Mouse (Mus musculus) WW6 (cell line): ENCODE measurements around the gene Thy1.

ENCODE experiments used
- DNase-seq: peaks from one replicate; pipeline ENCODE4 v3.0.0-alpha.2; 2013; ENCODE audit warnings: low read depth, low spot score

Gene Thy1

DNA sequence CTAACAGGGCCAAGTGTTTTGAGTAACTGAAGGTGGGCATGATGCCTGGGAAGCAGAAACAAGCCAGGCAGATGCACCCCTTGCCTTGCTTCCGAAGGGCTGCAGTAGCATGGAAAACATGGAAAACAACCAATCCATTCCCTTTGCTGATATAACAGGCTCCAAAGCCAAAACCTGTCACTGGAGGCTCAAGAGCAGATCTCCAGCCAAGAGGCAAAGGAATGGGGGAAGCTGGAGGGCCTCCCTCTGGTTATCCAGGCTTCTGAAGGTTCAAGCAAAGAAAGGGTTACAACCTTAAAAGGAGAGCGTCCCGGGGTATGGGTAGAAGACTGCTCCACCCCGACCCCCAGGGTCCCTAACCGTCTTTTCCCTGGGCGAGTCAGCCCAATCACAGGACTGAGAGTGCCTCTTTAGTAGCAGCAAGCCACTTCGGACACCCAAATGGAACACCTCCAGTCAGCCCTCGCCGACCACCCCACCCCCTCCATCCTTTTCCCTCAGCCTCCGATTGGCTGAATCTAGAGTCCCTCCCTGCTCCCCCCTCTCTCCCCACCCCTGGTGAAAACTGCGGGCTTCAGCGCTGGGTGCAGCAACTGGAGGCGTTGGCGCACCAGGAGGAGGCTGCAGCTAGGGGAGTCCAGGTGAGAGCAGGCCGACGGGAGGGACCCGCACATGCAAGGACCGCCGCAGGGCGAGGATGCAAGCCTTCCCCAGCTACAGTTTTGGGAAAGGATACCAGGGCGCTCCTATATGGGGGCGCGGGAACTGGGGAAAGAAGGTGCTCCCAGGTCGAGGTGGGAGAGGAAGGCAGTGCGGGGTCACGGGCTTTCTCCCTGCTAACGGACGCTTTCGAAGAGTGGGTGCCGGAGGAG is at the start of gene Thy1:
TSS of gene Thy1 (plus strand) at position 549 of the 872 bp plus-strand sequence.
- DNase-seq = no peak

DNA sequence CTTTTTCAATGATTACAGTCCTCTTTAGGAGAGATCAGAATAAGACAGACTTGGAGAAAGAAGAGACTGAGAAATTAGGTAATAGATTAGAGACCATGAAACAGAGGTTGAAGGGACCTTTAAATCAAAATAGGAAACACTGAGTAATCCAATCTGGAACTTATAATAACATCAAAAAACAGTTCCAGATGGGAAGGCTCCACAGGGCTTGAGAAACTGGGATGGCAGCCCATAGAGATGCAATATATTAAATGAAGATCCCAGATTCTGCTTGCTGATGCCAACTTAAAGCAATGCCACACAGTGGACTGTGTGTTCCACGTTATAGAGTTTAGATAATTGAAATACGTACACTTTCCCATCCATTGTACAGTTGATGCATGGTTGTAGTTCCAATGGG is 45.5 kb upstream of the Thy1 start:
- no peak for DNase-seq

DNA sequence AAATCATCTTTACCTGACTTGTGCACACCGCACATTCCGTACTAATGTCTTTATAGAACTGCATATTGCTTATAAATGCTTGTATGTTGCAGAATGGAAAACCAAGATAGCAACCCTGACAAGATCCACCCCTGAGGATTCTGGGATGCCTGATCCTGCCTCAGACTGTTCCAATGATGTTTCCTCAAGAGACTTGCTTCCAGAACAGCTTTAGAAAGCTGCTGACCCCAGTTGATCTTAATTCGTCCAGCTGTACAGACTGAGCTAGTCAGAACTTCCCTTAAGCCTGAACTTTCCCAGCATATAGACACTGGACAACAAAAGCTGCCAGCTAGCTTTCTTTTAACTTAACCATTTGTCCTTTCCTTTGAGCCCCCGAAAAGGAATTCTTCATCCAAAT is 44.3 kb upstream of the Thy1 start:
- no peak for DNase-seq

DNA sequence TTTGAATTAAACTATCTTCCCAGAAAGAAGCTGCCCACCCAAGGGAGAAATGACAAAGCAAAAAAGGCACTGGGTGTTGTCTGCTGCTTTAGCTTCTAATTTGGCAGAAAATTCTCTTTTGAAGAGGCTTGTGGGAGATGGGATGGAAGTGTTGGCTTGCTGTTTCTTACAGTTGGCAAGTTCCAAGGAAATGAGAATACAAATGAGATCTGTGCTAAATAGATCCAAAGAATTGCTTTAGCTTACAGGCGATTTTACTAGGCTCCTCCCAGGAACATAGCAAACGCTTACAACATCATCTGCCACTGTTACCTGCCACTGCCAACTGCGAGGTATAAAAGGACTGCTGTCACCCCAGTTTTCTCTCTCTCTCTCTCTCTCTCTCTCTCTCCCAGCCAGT is 38.8 kb upstream of the Thy1 start:
- DNase-seq = no peak

DNA sequence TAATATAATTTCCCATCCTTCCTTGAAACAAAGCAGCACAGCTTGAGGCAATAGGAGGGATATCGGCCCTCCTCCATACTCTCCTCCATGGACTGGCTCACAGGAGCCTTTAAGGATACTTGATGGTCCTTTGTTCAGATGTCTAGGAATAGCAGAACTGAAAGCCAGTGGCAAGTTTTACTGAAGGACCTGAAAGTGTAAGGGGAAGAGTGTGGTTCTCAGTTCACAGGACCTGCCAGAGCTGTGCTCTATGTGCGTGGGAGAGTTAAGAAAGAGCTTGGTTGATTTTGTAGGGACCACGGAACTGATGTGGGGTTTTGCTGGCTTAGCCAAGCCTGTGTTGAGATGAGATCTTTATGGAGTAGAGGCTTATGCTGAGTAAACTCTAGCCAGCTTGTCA is 37.9 kb upstream of the Thy1 start:
- DNase-seq = no peak

DNA sequence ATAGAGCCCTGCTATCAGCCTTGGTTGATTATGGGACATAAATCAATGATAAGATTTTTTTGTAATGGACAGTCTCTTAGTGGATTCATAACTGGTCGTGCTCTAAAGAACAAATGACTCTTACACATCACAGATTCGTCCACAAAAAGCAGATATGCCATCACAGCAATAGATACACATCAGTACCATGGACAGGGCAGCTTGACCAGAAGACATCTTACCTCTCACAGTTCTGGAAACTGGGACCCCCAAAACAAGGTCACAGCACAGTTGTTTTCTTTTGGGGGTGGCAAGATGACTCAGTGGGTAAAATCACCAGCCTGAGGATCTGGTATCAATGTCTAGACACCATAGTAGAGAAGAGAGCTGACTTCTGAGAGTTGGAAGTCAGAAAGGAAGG is 35.9 kb upstream of the Thy1 start:
- DNase-seq = no peak

DNA sequence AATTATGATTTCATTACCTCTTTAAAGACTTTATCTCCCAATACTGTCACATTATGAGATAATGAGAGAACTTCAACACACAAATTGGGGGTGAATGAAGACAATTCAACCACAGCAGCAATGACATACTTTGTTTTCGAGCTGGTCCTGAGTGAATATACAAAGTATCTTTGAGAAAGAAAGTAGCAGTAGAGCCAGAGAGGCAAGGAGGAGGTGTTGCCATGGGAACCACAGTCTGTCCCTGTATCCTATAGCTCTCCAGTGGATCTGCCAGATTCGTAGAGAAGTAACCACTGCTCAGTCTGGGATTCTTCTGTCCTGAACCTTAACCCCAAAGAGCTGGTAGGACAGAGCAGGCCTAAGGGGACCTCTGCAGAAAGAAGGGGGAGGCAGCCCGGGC is 35.2 kb upstream of the Thy1 start:
- DNase-seq = no peak

DNA sequence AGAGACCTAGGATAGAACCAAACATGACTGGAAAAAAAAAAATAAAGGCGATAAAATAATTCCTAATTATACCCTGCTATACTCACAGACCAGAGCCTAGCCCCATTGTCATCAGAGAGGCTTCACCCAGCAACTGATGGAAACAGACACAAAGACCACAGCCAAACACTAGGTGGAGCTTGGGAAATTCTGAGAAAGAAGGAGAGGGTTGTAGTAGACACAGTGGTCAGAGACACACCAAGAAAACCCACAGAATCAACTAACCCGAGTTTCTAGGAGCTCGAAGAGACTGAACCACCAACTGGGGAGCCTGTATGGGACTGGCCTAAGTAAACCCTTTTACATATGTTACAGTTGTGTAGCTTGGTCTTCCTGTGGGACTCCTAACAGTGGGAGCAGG is 32.3 kb upstream of the Thy1 start:
- no peak for DNase-seq

DNA sequence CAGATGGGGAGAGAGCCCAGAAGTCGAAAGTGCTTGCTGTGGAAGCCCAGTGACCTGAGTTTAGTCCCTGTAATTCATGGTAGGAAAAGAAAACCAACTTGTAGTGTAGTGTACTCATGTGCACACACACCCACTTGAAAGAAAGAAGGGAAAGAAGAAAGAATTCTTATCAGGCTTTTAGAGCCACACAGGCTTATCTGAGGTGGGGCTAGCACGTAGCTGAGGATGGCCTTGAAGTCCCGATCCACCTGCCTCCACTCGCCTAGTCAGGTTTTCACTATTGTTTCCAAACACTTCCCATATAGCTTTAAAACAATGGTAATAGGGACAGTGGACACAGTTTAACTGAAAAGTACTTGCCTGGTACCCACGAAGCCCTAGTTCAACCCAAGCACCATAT is 31.5 kb upstream of the Thy1 start:
- DNase-seq = no peak

DNA sequence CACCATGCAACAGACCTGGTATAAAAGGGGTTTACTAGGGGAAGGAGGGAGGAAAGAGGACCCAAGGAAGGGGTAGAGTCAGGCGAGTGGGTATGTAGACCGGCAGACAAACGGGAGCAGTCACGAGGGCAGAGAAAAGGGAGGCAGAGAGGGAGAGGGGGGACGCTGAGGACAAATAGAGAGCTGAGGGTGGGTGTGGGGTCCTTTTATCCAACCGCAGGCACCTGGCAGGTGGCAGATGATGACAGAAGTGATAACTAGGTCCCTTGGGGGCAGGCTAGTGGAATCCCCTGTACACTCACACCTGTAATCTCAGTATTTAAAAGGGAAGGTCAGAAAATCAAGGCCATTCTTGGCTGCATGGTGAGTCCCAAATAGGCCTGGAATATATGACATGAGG is 31.0 kb upstream of the Thy1 start:
- no peak for DNase-seq

DNA sequence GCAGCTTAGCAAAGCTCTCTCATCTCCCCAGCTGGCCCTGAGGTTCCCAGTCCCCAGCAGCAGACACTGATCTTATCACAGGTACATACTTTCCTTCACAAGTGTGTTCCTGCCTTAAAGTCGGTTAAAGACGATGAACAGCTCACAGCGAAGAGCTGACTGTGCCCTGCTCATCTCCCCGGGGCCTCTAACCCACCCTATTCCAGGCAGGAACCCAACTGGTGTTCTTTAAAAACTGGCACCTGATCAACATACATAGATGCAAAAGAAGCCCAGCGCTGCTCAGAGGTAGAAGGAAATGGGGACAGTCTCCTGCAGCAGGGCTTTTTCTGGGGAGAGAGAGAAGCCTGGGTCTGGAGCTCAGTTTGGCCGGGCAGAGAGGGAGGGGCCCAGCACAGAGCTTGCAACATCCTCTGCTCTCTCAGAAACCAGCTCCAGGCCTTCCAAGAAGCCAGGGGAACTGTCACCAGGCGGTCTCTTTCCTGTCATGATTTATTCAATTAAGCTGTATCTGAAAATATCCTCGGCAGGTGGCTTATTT is 30.4 kb upstream of the Thy1 start:
- DNase-seq = no peak

DNA sequence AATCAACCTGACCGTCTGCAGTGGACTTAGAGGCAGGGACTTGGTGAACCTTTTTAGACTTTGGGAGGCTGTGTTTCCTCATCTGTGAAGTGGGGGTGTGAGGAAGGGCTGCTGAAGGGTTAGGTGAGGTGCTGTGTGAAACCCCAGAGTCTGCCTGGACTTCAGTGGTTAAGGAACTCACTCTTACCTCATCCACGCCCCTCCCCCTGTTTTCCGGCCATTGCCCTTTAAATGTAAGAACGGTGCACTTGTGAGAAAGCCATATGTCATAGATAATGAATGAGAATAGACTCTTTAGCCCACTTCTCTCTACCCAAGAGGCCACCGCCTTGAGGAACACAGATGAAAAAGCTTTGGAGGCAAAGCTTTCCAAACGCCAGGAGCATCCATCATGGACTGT is 29.4 kb upstream of the Thy1 start:
- DNase-seq = no peak

DNA sequence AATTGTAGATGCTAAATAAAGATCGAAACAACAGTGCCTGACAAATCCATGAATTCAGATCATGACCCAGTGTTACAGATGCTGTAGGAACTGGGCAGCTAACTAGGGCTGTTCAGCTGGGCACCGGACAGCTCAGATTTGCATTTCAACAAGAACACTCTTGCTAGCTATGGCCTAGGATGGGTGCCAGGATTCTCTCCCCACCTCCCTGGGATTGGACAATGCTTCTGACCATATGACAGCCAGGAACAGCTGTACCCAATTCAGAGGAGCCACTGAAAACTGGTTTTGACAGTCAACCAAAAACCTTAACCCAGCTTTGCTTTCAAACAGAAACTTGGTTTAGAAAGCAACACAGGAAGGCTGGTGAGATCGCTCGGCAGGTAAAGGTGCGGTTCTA is 26.9 kb upstream of the Thy1 start:
- no peak for DNase-seq

DNA sequence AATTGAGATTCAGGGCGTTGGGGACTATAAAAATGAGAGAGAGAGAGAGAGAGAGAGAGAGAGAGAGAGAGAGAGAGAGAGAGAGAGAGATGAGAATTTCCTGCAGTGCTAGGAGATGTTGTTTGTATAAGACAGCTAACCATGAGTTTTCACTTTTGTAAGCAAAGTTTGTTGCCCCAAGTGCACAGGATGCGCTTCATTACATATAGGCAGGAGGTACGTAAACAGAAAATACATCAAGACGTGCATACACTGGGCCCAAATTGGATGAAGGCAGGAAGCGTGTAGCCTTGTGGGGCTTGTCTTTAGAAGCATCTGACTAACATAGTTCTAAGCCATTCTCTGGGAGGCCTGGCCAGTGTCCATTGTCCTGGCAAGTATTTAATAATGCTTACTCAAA is 25.3 kb upstream of the Thy1 start:
- DNase-seq = no peak

DNA sequence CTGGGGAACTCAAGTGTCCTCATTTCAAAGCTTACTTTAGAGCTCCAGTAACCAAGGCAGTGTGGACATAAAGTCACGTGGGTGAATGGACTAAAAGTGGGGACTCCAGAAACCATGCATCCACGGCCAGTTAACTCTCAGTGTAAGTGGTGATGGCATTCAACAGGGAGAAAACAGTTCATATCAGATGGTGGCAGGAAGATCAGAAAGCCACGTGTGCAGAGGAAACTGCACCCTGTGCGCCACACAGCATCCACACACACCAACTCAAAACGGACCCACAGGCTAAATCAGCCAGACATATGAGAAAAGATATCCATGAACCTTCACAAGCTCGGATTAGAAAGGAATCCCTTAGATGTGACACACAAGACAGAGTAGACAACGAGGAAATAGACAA is 23.2 kb upstream of the Thy1 start:
- DNase-seq = no peak

DNA sequence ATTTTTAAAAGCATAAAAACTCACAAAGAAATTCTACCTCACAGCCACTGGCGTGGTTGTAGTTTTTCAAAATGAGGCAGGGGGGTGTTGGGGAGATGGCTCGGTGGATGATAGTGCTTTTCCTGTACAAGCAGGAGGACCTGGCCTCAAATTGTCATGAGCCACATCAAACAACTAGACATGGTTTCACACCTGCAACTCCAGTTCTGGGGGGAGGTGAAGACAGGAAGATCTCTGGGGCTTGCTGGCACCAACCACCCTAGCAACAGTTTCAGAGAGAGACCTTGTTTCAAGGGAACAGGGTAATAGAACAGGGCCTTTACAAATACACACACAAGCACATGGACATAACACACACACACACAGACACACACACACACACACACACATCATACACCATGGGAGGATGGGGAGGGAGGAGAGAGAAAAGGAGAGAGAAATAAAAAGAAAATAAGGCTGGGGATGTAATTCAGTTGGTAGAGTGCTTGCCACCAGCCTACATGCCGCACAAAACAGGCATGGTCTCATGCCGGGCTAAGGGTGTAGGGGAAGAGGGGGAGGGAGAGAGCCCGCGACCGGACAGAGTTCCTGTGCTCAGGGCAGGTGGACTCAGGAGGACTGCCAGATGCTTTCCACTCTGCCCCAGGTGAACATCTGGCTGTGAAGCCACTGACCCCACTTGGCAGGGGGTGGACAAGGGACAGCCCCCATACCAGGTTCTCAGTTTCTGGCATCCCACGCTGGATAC is 20.9 kb upstream of the Thy1 start:
- DNase-seq = no peak

DNA sequence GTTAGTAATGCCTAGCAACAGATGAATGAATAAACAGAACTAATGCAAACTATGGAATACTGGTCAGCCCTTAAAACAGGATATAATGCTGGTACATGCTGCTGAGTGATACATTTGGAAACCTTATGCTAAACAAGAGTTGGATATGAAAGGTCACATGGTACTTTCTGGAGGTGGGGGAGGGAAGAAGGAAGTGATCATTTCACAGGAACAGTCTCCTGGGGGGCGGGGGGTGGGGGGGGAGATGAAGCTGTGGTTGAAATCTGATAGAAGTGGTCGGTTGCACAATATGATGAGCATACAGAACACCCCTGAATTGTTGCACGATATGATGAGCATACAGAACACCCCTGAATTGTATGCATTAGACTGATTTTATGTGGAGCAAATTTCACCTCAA is 19.1 kb upstream of the Thy1 start:
- no peak for DNase-seq

DNA sequence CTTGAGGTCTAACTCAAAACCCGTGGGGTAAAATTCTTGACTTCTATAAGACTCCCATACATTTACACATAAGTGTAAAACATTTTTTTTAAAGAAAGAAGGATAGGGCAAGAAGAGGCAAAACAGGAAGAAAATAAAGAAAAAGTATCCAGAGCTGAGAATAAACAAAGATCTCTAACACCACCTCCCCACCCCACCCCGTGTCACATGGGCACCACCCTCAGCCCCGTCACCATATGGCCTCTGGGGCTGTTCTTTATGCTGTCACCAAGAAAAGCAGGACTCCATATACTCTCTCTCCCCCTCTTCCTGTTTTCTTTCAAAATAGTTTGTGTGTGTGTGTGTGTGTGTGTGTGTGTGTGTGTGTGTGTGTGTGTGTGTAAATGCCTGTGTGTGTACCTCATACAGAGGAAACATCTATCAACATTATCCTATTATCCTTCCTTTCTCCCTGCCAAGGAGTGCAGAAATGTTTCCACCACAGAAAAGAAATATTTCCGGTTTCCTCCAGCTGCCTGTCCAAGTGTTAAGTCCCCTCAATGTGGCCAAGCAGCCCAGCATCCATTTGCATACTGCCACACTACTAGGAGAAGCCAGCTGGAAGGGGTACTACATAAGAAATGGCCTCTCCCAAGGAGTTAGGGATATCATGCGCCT is 13.5 kb upstream of the Thy1 start:
- DNase-seq = no peak

DNA sequence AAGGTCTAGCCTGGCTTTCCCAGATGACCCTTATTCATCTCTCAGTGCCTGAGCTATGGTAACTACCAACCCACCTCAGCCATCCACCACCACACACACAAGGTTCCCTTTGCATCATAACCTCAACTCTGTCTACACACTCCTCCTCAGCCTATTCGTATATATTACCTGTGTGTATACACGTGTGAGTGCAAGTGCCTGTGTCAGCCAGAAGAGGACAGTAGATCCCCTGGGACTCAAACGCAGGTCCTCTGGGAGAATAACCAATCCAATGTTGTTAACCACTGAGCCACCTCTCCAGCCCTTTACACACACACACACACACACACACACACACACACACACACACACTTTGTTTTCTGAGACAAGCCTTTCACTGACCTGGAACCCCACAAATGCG is 12.5 kb upstream of the Thy1 start:
- DNase-seq = no peak

DNA sequence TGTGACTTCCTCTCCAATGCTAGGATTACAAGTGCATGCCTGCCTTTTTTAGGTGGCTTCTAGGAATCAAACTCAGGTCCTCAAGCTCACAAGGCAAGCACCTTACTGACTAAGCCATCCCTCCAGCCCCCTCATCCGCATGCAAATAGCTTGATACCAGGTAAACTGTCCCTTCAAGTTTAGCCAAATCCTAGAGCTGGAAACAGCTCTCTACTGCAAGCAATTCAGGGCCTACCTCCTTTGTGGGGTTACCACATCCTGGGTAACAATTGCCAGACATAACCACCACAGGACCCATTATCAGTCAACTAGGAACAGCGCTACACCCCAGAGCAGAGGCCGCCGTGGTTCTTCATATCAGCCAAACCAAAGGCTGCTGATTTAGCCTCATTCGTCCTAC is 12.1 kb upstream of the Thy1 start:
- DNase-seq = no peak

DNA sequence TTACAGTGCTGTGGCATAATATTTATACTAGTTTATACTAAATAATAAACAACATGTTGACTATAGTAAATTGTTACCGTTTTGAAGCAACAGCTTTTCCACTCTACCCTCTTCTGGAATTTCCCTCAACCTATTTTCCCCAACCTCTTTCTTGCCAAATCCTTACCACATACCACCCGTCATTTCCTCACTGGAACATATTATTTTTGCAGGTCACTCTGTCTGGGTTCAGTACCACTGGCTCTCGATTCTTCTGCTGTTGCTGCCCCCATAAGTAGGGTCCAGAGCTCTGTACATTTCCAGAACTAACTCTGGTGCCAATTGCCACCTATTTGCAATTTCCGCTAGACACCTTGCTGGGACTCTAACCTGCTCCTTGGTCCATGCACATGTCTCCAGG is 11.2 kb upstream of the Thy1 start:
- no peak for DNase-seq

DNA sequence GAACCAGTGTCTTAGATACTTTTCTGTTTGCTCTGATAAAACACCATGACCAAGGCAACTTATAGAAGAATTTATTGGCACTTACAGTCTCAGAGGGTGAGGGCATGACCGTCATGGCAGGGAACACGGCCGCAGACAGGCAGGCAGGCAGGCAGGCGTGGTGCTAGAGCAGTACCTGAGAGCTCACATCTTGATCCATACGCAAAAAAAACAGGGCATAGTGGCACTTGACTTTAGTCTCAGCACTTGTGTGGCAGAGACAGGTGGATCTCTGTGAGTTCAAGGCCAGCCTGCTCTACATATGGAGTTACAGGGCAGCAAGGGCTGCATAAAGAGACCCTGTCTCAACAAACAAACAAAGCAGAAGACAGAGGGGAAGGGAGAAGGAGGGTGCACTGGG is 9.9 kb upstream of the Thy1 start:
- no peak for DNase-seq
